Mouse (Mus musculus): ENCODE measurements at regions not wholly inside any gene's neighbourhood (a gene's known extent, or its start where the extent isn't known, plus 50 kb on each side); places are given as distances from the start of the nearest gene placed in this dataset.

- H3K27me3 ChIP-seq (ENCODE audit: insufficient read depth, low read length): no peaks in the 10 kb centered on the region
- no peaks in the 10 kb centered on the region for H3K36me3 ChIP-seq (ENCODE audit: insufficient read depth, low read length)
- H3K9me3 ChIP-seq (ENCODE audit: low read length): no peaks in the 10 kb centered on the region
- WGBS: 85% methylated on average over 4 of the region's 4 CpGs
- H3K9ac ChIP-seq (replicated peaks; ENCODE audit: low read length): no peak overlapping the region
- no peak overlapping the region for H3K27ac ChIP-seq
- ATAC-seq (no peak), DNase-seq (ENCODE audit: low spot score) (no peak)
- no peak overlapping the region for H3K4me3 ChIP-seq (ENCODE audit: low read length)
- H3K4me2 ChIP-seq (ENCODE audit: low read depth, low read length): no peak overlapping the region
- no peak for TF ChIP-seq CTCF (IDR thresholded peaks at IDR 0.05; ENCODE audit: low read depth)
- H3K4me1 ChIP-seq (ENCODE audit: insufficient read depth, low read length): 0 out of 2 replicates have a peak, but pooled peaks cover 2% of the 10 kb centered on the region
Observed at GRCm38 (mm10) chr1:77229561-77229960, 285.3 kb downstream of the Epha4 start.

- ATAC-seq: no peak
- 86% methylated on average over 4 of the region's 4 CpGs for WGBS
- H3K27ac ChIP-seq: no peak overlapping the region
- no peaks in the 10 kb centered on the region for H3K36me3 ChIP-seq (ENCODE audit: insufficient read depth, low read length)
- no peaks in the 10 kb centered on the region for H3K4me1 ChIP-seq (ENCODE audit: insufficient read depth, low read length)
- no peak overlapping the region for H3K4me2 ChIP-seq (ENCODE audit: low read depth, low read length)
- H3K9me3 ChIP-seq (ENCODE audit: low read length): no peaks in the 10 kb centered on the region
- H3K27me3 ChIP-seq (ENCODE audit: insufficient read depth, low read length): no peaks in the 10 kb centered on the region
- no peak overlapping the region for H3K4me3 ChIP-seq (ENCODE audit: low read length)
- TF ChIP-seq CTCF (IDR thresholded peaks at IDR 0.05; ENCODE audit: low read depth): no peak
- no peak overlapping the region for H3K9ac ChIP-seq (replicated peaks; ENCODE audit: low read length)
- DNase-seq (ENCODE audit: low spot score): no peak
Observed at GRCm38 (mm10) chr1:77233010-77233409, 281.9 kb downstream of the Epha4 start.

- no peak for TF ChIP-seq CTCF (IDR thresholded peaks at IDR 0.05; ENCODE audit: low read depth)
- no peaks in the 10 kb centered on the region for H3K36me3 ChIP-seq (ENCODE audit: insufficient read depth, low read length)
- no peak overlapping the region for H3K4me2 ChIP-seq (ENCODE audit: low read depth, low read length)
- no peak overlapping the region for H3K4me3 ChIP-seq (ENCODE audit: low read length)
- no peaks in the 10 kb centered on the region for H3K9me3 ChIP-seq (ENCODE audit: low read length)
- no peak for ATAC-seq
- H3K27ac ChIP-seq: no peak overlapping the region
- H3K4me1 ChIP-seq (ENCODE audit: insufficient read depth, low read length): no peaks in the 10 kb centered on the region
- WGBS: 72% methylated on average over 2 of the region's 2 CpGs
- no peak overlapping the region for H3K9ac ChIP-seq (replicated peaks; ENCODE audit: low read length)
- DNase-seq (ENCODE audit: low spot score): no peak
- H3K27me3 ChIP-seq (ENCODE audit: insufficient read depth, low read length): peaks cover 4% of the 10 kb centered on the region; the same call in 1 of the 2 replicates
Observed at GRCm38 (mm10) chr1:77244642-77245041, 270.2 kb downstream of the Epha4 start.

GRCm38 (mm10) chr1:77246047-77246446 is 268.8 kb downstream of the Epha4 start:
- no peak overlapping the region for H3K4me2 ChIP-seq (ENCODE audit: low read depth, low read length)
- ATAC-seq (no peak), DNase-seq (ENCODE audit: low spot score) (no peak)
- H3K4me1 ChIP-seq (ENCODE audit: insufficient read depth, low read length): no peaks in the 10 kb centered on the region
- 55% methylated on average over 3 of the region's 3 CpGs for WGBS
- no peak overlapping the region for H3K4me3 ChIP-seq (ENCODE audit: low read length)
- H3K27ac ChIP-seq: no peak overlapping the region
- no peaks in the 10 kb centered on the region for H3K36me3 ChIP-seq (ENCODE audit: insufficient read depth, low read length)
- no peak for TF ChIP-seq CTCF (IDR thresholded peaks at IDR 0.05; ENCODE audit: low read depth)
- H3K9ac ChIP-seq (replicated peaks; ENCODE audit: low read length): no peak overlapping the region
- H3K9me3 ChIP-seq (ENCODE audit: low read length): no peaks in the 10 kb centered on the region
- peaks cover 4% of the 10 kb centered on the region; the same call in 1 of the 2 replicates for H3K27me3 ChIP-seq (ENCODE audit: insufficient read depth, low read length)

- Histone ChIP-seq H3K9ac (replicated peaks; ENCODE audit: low read length) (no peak overlapping the region), H3K4me2 (ENCODE audit: low read depth, low read length) (no peak overlapping the region), H3K9me3 (ENCODE audit: low read length) (no peaks in the 10 kb centered on the region), H3K27me3 (ENCODE audit: insufficient read depth, low read length) (no peaks in the 10 kb centered on the region), H3K36me3 (ENCODE audit: insufficient read depth, low read length) (no peaks in the 10 kb centered on the region), H3K4me1 (ENCODE audit: insufficient read depth, low read length) (no peaks in the 10 kb centered on the region), H3K27ac (no peak overlapping the region), H3K4me3 (ENCODE audit: low read length) (no peak overlapping the region)
- TF ChIP-seq CTCF (IDR thresholded peaks at IDR 0.05; ENCODE audit: low read depth): no peak
- DNase-seq (ENCODE audit: low spot score) (no peak), ATAC-seq (no peak)
- WGBS: 76% methylated on average over 6 of the region's 6 CpGs
Observed at GRCm38 (mm10) chr1:77254276-77254675, 260.6 kb downstream of the Epha4 start.

GRCm38 (mm10) chr1:77256115-77256842 is 258.6 kb downstream of the Epha4 start:
- ATAC-seq (no peak), DNase-seq (ENCODE audit: low spot score) (no peak)
- Histone ChIP-seq H3K9ac (replicated peaks; ENCODE audit: low read length) (no peak overlapping the region), H3K4me3 (ENCODE audit: low read length) (no peak overlapping the region), H3K9me3 (ENCODE audit: low read length) (no peaks in the 10 kb centered on the region), H3K27me3 (ENCODE audit: insufficient read depth, low read length) (no peaks in the 10 kb centered on the region), H3K4me2 (ENCODE audit: low read depth, low read length) (no peak overlapping the region), H3K27ac (no peak overlapping the region), H3K4me1 (ENCODE audit: insufficient read depth, low read length) (no peaks in the 10 kb centered on the region), H3K36me3 (ENCODE audit: insufficient read depth, low read length) (no peaks in the 10 kb centered on the region)
- 76% methylated on average over 14 of the region's 14 CpGs for WGBS
- no peak for TF ChIP-seq CTCF (IDR thresholded peaks at IDR 0.05; ENCODE audit: low read depth)

- DNase-seq (ENCODE audit: low spot score) (no peak), ATAC-seq (no peak)
- H3K27ac ChIP-seq: no peak overlapping the region
- WGBS: 51% methylated on average over 7 of the region's 7 CpGs
- H3K9ac ChIP-seq (replicated peaks; ENCODE audit: low read length): no peak overlapping the region
- no peaks in the 10 kb centered on the region for H3K9me3 ChIP-seq (ENCODE audit: low read length)
- no peak overlapping the region for H3K4me2 ChIP-seq (ENCODE audit: low read depth, low read length)
- no peak overlapping the region for H3K4me3 ChIP-seq (ENCODE audit: low read length)
- H3K36me3 ChIP-seq (ENCODE audit: insufficient read depth, low read length): no peaks in the 10 kb centered on the region
- H3K4me1 ChIP-seq (ENCODE audit: insufficient read depth, low read length): no peaks in the 10 kb centered on the region
- H3K27me3 ChIP-seq (ENCODE audit: insufficient read depth, low read length): no peaks in the 10 kb centered on the region
- no peak for TF ChIP-seq CTCF (IDR thresholded peaks at IDR 0.05; ENCODE audit: low read depth)
Observed at GRCm38 (mm10) chr1:77258730-77259310, 256.1 kb downstream of the Epha4 start.
